Mouse (Mus musculus) kidney, adult 2 months (tissue): Measurements from ENCODE around the gene Hist1h2bn. TPM values are rescaled to one million over a fixed set of nuclear protein-coding genes. Genes with fewer than 3 reads are reported as not detected.
"Not testable (repeated sequence)": the region's sequence is repeated elsewhere in the genome, so short reads cannot be mapped to it uniquely, and the experiment has no call there.

ENCODE experiments used
- DNase-seq: peaks from one replicate; pipeline ENCODE4 v3.0.0; 2021
- H3K27ac ChIP-seq: fragments of 200-500 bp; 2 replicates; pipeline ENCODE4 v1.5.1; 2012; ENCODE audit warnings: low read depth, low read length, control low read depth, inconsistent platforms; ENCODE audit not compliant: insufficient read depth
- H3K27me3 ChIP-seq: fragments of 200-500 bp; replicated peaks from 2 replicates; pipeline ENCODE4 v1.6.1; 2012; ENCODE audit warnings: mild to moderate bottlenecking, moderate library complexity, low read length, inconsistent platforms; ENCODE audit not compliant: control insufficient read depth, insufficient read depth
- H3K36me3 ChIP-seq: fragments of 200-500 bp; 2 replicates; pipeline ENCODE4 v1.6.1; 2012; ENCODE audit warnings: mild to moderate bottlenecking, moderate library complexity, low read length, inconsistent platforms; ENCODE audit not compliant: control insufficient read depth, insufficient read depth
- H3K4me1 ChIP-seq: fragments of 200-500 bp; 2 replicates; pipeline ENCODE4 v1.6.1; 2011; ENCODE audit warnings: low read length; ENCODE audit not compliant: control insufficient read depth, insufficient read depth
- H3K4me3 ChIP-seq: fragments of 200-500 bp; 2 replicates; pipeline ENCODE4 v1.5.1; 2011; ENCODE audit warnings: mild to moderate bottlenecking, low read depth, low read length, control low read depth; ENCODE audit not compliant: insufficient read depth
- CTCF ChIP-seq: fragments of 200-500 bp; conservative IDR thresholded peaks from 2 replicates; pipeline ENCODE4 v1.5.1; 2011; ENCODE audit warnings: low read depth, mild to moderate bottlenecking, control low read depth, low read length, moderate library complexity, mixed read lengths; ENCODE audit not compliant: insufficient read depth, insufficient read length
- POLR2A ChIP-seq: fragments of 200-500 bp; IDR thresholded peaks from one replicate; pipeline ENCODE4 v1.6.1; 2011; ENCODE audit warnings: low read depth, low read length, control low read depth
- WGBS: fragments of 180-500 bp; shearing (Covaris S2); methylation state at CpG from one replicate; pipeline ENCODE4 v1.1.7; 2018; 5-methylcytosine and 5-hydroxymethylcytosine counted together
- polyA plus RNA-seq: library from polyadenylated mRNA; depleted of rRNA; stranded (reverse); fragments of >200 nt; gene quantifications from 2 replicates; pipeline ENCODE4 v1.2.3, GENCODE M21; 2012; rRNA removed

Hist1h2bn gene
- polyA plus RNA-seq, 1 experiment = not detected

DNA sequence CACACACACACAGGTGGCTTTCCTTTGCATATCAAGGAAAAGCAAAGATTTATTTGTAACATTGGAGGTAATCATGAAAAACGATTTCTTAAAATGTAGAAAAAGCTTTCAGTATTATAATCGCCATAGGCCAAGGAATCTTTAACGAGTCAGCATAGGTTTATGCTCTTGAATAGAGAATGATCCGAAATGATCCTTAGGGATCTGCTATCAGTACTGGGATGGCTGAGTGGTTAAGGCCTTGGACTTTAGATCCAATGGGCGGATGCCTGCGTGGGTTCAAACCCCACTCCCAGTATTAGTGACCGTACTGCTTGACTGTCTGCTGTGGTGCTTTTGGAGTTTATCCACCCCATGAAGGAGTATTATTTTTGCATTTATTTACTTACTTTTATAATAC is 41.7 kb downstream of the Hist1h2bn start:
- Histone ChIP-seq H3K4me1 (no peaks in the 10 kb centered on the region), H3K4me3 (no peak overlapping the region), H3K27me3 (no peaks in the 10 kb centered on the region), H3K36me3 (no peaks in the 10 kb centered on the region), H3K27ac (no peak overlapping the region)
- TF ChIP-seq CTCF = no peak
- TF ChIP-seq POLR2A = no peak
- DNase-seq = no peak
- WGBS = 94% methylated on average over 7 of the region's 7 CpGs

DNA sequence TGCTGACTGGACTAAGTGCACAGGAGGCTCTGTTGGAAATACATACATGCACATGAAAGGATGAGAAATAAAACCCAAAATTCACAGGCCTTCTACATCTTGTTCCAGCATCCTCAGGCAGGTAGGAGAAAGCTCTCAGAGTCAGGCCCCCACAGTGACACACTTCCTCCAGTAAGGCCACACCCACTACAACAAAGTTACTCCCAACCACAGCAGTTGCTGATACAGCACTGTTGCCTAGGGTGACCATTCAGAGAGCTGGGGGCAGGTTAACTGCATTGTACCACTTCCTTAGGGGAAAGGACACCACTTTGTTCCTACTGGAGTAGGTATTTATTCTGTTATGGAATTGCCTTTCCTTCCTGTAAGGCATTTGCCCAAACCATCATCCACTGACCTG is 43.2 kb downstream of the Hist1h2bn start:
- not testable (repeated sequence) for H3K27ac ChIP-seq, DNase-seq

DNA sequence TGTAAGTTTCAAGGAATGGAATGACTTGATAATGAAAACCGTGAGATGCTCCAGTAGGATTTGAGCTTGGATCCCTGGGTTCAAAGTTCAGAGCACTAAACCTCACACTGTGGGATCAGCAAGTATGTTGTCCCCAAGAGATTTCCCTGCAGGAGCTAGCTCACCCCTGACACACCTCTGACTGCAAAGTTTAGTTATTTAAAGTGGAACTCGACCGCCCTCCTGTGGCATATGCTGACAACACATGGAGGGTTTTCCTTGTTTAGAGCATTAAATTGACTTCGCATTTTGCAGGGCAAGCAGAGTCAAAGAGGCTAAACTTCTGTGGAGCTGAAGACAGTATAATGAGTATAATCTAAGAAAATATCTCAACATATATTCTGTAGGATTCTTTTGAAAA is 49.1 kb downstream of the Hist1h2bn start:
- H3K27me3 ChIP-seq, H3K36me3 ChIP-seq, DNase-seq, H3K4me1 ChIP-seq, H3K27ac ChIP-seq, H3K4me3 ChIP-seq: not testable (repeated sequence)
- no CpG with 5 or more reads among the region's 4 CpGs for WGBS

More for the DNA sequence above, 43.2 kb downstream of the Hist1h2bn start:
- not testable (repeated sequence) for H3K36me3 ChIP-seq, H3K4me3 ChIP-seq, H3K4me1 ChIP-seq, H3K27me3 ChIP-seq

Other genes starting within 250 kb of the Hist1h2bn start
- gene Zkscan8, start 223.0 kb upstream of the Hist1h2bn start, polyA plus RNA-seq = 3.0 and 4.2 TPM in 2 replicates
- not detected in 2 replicates for gene Olfr1366, start 211.3 kb upstream of the Hist1h2bn start, polyA plus RNA-seq
- not detected in 2 replicates for gene Olfr1535, start 194.2 kb upstream of the Hist1h2bn start, polyA plus RNA-seq
- not detected in 2 replicates for gene Olfr1364, start 172.4 kb upstream of the Hist1h2bn start, polyA plus RNA-seq
- not detected in 2 replicates for gene Olfr1362, start 140.1 kb upstream of the Hist1h2bn start, polyA plus RNA-seq
- gene Olfr11, start 111.6 kb upstream of the Hist1h2bn start, polyA plus RNA-seq = not detected in 2 replicates
- gene Olfr1361, start 90.7 kb upstream of the Hist1h2bn start, polyA plus RNA-seq = not detected in 2 replicates
- gene Olfr1360, start 76.7 kb upstream of the Hist1h2bn start, polyA plus RNA-seq = not detected in 2 replicates
- gene Olfr1359, start 56.0 kb upstream of the Hist1h2bn start, polyA plus RNA-seq = not detected in 2 replicates
- 1.0 TPM in 1 of 2 replicates, not detected in the other for gene Hist1h2bl, start 38.0 kb upstream of the Hist1h2bn start, polyA plus RNA-seq
- 0.49 and 1.2 TPM in 2 replicates for gene Hist1h2ai, start 37.7 kb upstream of the Hist1h2bn start, polyA plus RNA-seq
- gene Hist1h3h, start 36.5 kb upstream of the Hist1h2bn start, polyA plus RNA-seq = 1.1 and 2.2 TPM in 2 replicates
- 0.24 and 0.38 TPM in 2 replicates for gene Hist1h2bm, start 32.1 kb upstream of the Hist1h2bn start, polyA plus RNA-seq
- 0.75 and 1.1 TPM in 2 replicates for gene Hist1h4j, start 19.1 kb upstream of the Hist1h2bn start, polyA plus RNA-seq
- gene Hist1h4k, start 3.6 kb upstream of the Hist1h2bn start, polyA plus RNA-seq = 2.6 and 6.8 TPM in 2 replicates
- gene Hist1h2ak, start 296 bp upstream of the Hist1h2bn start, polyA plus RNA-seq = 0.72 and 0.77 TPM in 2 replicates
- gene Hist1h1b, start 26.5 kb downstream of the Hist1h2bn start, polyA plus RNA-seq = 0.14 TPM in 1 of 2 replicates, not detected in the other
- 1.1 and 3.3 TPM in 2 replicates for gene Hist1h3i, start 29.2 kb downstream of the Hist1h2bn start, polyA plus RNA-seq
- 0.33 TPM in 1 of 2 replicates, not detected in the other for gene Hist1h2an, start 33.1 kb downstream of the Hist1h2bn start, polyA plus RNA-seq
- gene Hist1h2bp, start 33.3 kb downstream of the Hist1h2bn start, polyA plus RNA-seq = 0.43 TPM in 1 of 2 replicates, not detected in the other
- gene Hist1h2bq, start 56.1 kb downstream of the Hist1h2bn start, polyA plus RNA-seq = 1.4 and 2.7 TPM in 2 replicates
- gene Hist1h2ao, start 56.3 kb downstream of the Hist1h2bn start, polyA plus RNA-seq = not detected in 2 replicates
- not detected in 2 replicates for gene Hist1h4m, start 57.6 kb downstream of the Hist1h2bn start, polyA plus RNA-seq
- gene Hist1h4n, start 78.1 kb downstream of the Hist1h2bn start, polyA plus RNA-seq = 3.6 and 5.2 TPM in 2 replicates
- 7.6 and 8.6 TPM in 2 replicates for gene Hist1h2ap, start 79.4 kb downstream of the Hist1h2bn start, polyA plus RNA-seq
- 1.3 and 2.1 TPM in 2 replicates for gene Hist1h2br, start 79.6 kb downstream of the Hist1h2bn start, polyA plus RNA-seq
- gene Zfp184, start 191.0 kb downstream of the Hist1h2bn start, polyA plus RNA-seq = 0.39 and 0.44 TPM in 2 replicates
- gene Pom121l2, start 227.1 kb downstream of the Hist1h2bn start, polyA plus RNA-seq = 0.04 and 0.06 TPM in 2 replicates